Mouse (Mus musculus) MN1 (cell line): ENCODE measurements around the gene Olfr791.

Source experiments
- DNase-seq: peaks from one replicate; pipeline ENCODE4 v3.0.0-alpha.2; 2016; ENCODE audit warnings: low spot score

Olfr791 gene

GRCm38 (mm10) chr10:129521492-129521891, at the start of gene Olfr791:
TSS of gene Olfr791 (plus strand) at chr10:129521792.
- DNase-seq = no peak

GRCm38 (mm10) chr10:129473256-129473655, 48.3 kb upstream of the Olfr791 start:
- no peak for DNase-seq

GRCm38 (mm10) chr10:129473723-129474122, 47.9 kb upstream of the Olfr791 start:
- DNase-seq = no peak

- no peak for DNase-seq
Observed at GRCm38 (mm10) chr10:129484452-129484851, 37.1 kb upstream of the Olfr791 start, which contains the start of gene Olfr789. TSS of gene Olfr789 (plus strand) at chr10:129484752.

- DNase-seq = no peak
Observed at GRCm38 (mm10) chr10:129490101-129490500, 31.5 kb upstream of the Olfr791 start.

GRCm38 (mm10) chr10:129498192-129498591, 23.4 kb upstream of the Olfr791 start, which contains the start of gene Olfr790:
TSS of gene Olfr790 (plus strand) at chr10:129498492.
- DNase-seq = no peak

- no peak for DNase-seq
Observed at GRCm38 (mm10) chr10:129538862-129539261, 17.3 kb downstream of the Olfr791 start, which contains the start of gene Olfr792. TSS of gene Olfr792 (plus strand) at chr10:129539162.

- DNase-seq = no peak
Observed at GRCm38 (mm10) chr10:129549354-129549753, 27.8 kb downstream of the Olfr791 start.

GRCm38 (mm10) chr10:129567355-129567754, 45.8 kb downstream of the Olfr791 start, which contains the start of gene Olfr794:
TSS of gene Olfr794 (plus strand) at chr10:129567655.
- DNase-seq = no peak

- no peak for DNase-seq
Observed at GRCm38 (mm10) chr10:129577066-129577465, 55.5 kb downstream of the Olfr791 start.
